Mouse (Mus musculus): ENCODE results near the gene Tsen34.

DNA sequence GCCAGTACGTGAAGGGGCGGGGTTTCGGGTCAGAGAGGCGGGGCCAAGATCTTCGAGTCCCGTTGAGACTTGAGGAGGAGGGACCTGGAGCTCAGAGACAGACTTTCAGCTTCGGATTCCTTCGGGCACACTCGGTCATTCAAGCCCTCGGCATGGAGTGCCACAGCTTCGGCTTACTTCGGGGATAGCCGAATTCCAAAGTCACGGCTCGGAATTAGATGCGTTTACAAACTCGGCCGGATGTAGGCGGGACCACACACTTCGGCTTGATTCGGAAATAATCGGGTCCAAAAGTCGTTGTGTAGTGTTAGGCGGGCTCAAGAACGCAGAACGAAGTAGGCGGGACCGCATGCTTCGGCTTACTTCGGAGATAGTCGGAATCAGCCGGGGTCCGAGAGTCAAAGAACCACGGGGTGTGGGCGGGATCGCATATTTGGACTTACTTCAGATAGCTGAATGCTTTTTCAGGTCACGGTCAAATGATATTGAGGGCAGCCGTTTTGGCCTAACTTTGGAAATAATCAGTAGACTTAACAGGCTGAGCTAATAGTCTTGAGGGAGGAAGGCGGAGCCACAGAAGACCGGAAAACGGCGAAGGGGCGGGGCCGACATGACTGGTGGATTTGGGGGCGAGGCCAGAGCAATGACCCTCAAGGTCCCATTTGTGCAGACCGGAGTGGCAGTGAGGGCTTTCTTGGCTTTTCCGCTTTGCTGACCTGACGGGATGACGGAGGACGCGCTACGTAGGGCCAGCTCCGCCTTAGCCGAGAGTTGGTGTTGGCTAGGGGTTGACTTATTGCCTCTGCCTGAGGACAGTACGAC lies 535 bp downstream of the Tsen34 start, which contains the start of gene Mboat7:
- TF ChIP-seq EP300 (IDR thresholded peaks at IDR 0.05; ENCODE audit: low read depth) (no peak; the same call in 1 of the 2 replicates), CTCF (IDR thresholded peaks at IDR 0.05; ENCODE audit: low read depth) (no peak)
